In the genomic region with DNA sequence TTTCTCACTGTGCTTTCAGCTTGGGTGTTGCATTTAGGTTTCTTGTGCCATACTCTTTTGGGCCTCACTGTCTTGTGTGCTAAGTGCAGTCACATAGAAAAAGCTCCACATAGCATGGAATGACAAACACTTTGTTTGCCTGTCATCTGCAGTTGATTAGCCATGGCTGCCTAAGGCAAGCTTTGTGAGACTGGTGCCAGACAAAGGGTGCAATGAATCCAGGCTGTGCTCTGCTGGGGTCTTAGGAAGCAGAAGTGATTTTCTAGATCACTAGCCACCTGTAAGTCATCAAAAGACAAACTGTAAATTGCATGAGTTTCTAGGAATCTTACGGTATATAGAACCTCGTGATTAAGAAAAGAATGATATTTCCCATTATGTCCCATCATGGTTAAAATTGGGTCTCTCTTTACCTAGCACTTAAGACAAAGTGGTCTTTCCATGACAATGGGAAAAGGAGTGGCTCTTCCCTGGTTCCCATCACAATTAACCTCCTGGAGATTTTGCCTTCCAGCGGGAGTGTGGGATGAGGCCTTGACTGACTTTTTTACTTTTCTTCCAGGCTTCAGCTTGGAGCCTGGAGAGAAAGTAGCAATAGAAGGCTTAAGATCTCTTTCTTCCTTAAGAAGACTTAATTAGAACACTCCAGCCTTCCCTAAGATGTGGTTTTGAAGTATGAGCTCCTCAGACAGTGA, we compare ENCODE assay signal across 25 mouse cellular contexts.
DNase-seq lines count a peak whose midpoint lies in the region; ATAC-seq lines count a peak whose summit lies in the region.
"Had no signal": no experiment of that assay in that cellular context is flagged by ENCODE, and none has a peak within 500 bp of the region (broad histone marks: within the 10 kb centered on the region; RNA-seq: fewer than 3 reads in every experiment).

No protein-coding gene starts in this region.

- peak overlapping the region; percentile 49; the same call in 1 of the 2 replicates for H3K27ac ChIP-seq in kidney, embryonic 15.5 days
- no peak overlapping the region for H3K27ac ChIP-seq in embryonic facial prominence, embryonic 10.5 days (replicated peaks)
- H3K27ac ChIP-seq: heart, embryonic 15.5 days; hindbrain, embryonic 14.5 days; layer of hippocampus, adult 2 months; limb, embryonic 13.5 days; liver, embryonic 12.5 days; midbrain, embryonic 10.5 days; neural tube, embryonic 15.5 days had no signal

- 57% methylated on average over 3 of the region's 3 CpGs for WGBS in kidney, embryonic 15.5 days
- 46% methylated on average over 3 of the region's 3 CpGs for WGBS in embryonic facial prominence, embryonic 10.5 days

- H3K4me2 ChIP-seq in kidney, embryonic 15.5 days = no peak overlapping the region
- H3K4me2 ChIP-seq: heart, embryonic 15.5 days; hindbrain, embryonic 14.5 days; limb, embryonic 13.5 days; liver, embryonic 12.5 days; neural tube, embryonic 15.5 days had no signal

- ATAC-seq in kidney, embryonic 15.5 days (replicated peaks; ENCODE audit: low FRiP score) = no peak
- ATAC-seq in erythroblast, adult 5-6 weeks (replicated peaks; ENCODE audit: low FRiP score, poor library complexity, severe bottlenecking) = no peak
- ATAC-seq: activated CD4-positive, CD25-positive, alpha-beta regulatory T cell, adult 4 months; forebrain, postnatal 0 days; liver, embryonic 12.5 days had no signal

- DNase-seq in kidney, adult 11 months = no peak
- peak; percentile 38 for DNase-seq in NIH3T3 (ENCODE audit: low read depth)
- DNase-seq in embryonic facial prominence, embryonic 10.5 days (ENCODE audit: low spot score) = peak; percentile 19
- DNase-seq in hindlimb bud, embryonic 11.5 days (ENCODE audit: extremely low spot score, low read depth, low spot score) = peak; percentile 14
- DNase-seq in cerebellum, adult 11-12 months = no peak
- no peak for DNase-seq in adrenal gland, postnatal 36 days
- DNase-seq: adrenal gland, postnatal 10 days; cerebellum, adult 8-10 months; cerebellum, postnatal 36 days; forebrain, postnatal 0 days; heart, postnatal 4 days; lung, adult 18-20 months; lung, postnatal 10 days; thymus, adult 2 months; thymus, postnatal 4 days had no signal

- no peak overlapping the region for H3K9ac ChIP-seq in kidney, embryonic 15.5 days
- H3K9ac ChIP-seq: forebrain, postnatal 0 days; heart, embryonic 15.5 days; hindbrain, embryonic 14.5 days; limb, embryonic 13.5 days; liver, embryonic 12.5 days; neural tube, embryonic 15.5 days had no signal

- H3K36me3 ChIP-seq in kidney, embryonic 15.5 days = no peaks in the 10 kb centered on the region
- H3K36me3 ChIP-seq in embryonic facial prominence, embryonic 10.5 days (replicated peaks) = no peaks in the 10 kb centered on the region
- H3K36me3 ChIP-seq: heart, embryonic 15.5 days; limb, embryonic 13.5 days; liver, embryonic 12.5 days; midbrain, embryonic 10.5 days; neural tube, embryonic 15.5 days had no signal

- no peak overlapping the region for H3K4me3 ChIP-seq in kidney, embryonic 15.5 days (replicated peaks)
- H3K4me3 ChIP-seq in embryonic facial prominence, embryonic 10.5 days = no peak overlapping the region
- H3K4me3 ChIP-seq: heart, embryonic 15.5 days; layer of hippocampus, adult 2 months; limb, embryonic 13.5 days; liver, embryonic 12.5 days; midbrain, embryonic 10.5 days; neural tube, embryonic 15.5 days had no signal

- H3K27me3 ChIP-seq in kidney, embryonic 15.5 days = no peaks in the 10 kb centered on the region
- no peaks in the 10 kb centered on the region for H3K27me3 ChIP-seq in embryonic facial prominence, embryonic 10.5 days (replicated peaks; ENCODE audit: low read depth, poor library complexity, severe bottlenecking)
- H3K27me3 ChIP-seq: heart, embryonic 15.5 days; limb, embryonic 13.5 days; liver, embryonic 12.5 days; neural tube, embryonic 15.5 days had no signal

- H3K9me3 ChIP-seq in kidney, embryonic 15.5 days (replicated peaks) = no peaks in the 10 kb centered on the region
- no peaks in the 10 kb centered on the region for H3K9me3 ChIP-seq in embryonic facial prominence, embryonic 10.5 days
- H3K9me3 ChIP-seq: heart, embryonic 15.5 days; limb, embryonic 13.5 days; liver, embryonic 12.5 days; midbrain, embryonic 10.5 days; neural tube, embryonic 15.5 days had no signal

- 0 out of 2 replicates have a peak, but pooled peaks cover 7% of the 10 kb centered on the region for H3K4me1 ChIP-seq in kidney, embryonic 15.5 days
- peaks cover 8% of the 10 kb centered on the region; the same call in 1 of the 2 replicates for H3K4me1 ChIP-seq in embryonic facial prominence, embryonic 10.5 days
- H3K4me1 ChIP-seq: heart, embryonic 15.5 days; liver, embryonic 12.5 days; midbrain, embryonic 10.5 days; neural tube, embryonic 15.5 days had no signal

Comparison
In these comparisons a context has a peak if more than half of its experiments do, and no peak if none do; other contexts are left out.
1. DNase-seq: peak in NIH3T3 (single experiment), embryonic facial prominence, embryonic 10.5 days (single experiment) and hindlimb bud, embryonic 11.5 days (single experiment); none in kidney, adult 11 months (single experiment), cerebellum, adult 11-12 months (single experiment) and adrenal gland, postnatal 36 days (0 of 2).